Mouse (Mus musculus) lung, embryonic 16.5 days (tissue): ENCODE measurements at regions not wholly inside any gene's neighbourhood (a gene's known extent, or its start where the extent isn't known, plus 50 kb on each side); places are given as distances from the start of the nearest gene placed in this dataset.
"Not testable (repeated sequence)": the region's sequence is repeated elsewhere in the genome, so short reads cannot be mapped to it uniquely, and the experiment has no call there.

Experiments used
- ATAC-seq: fragments of 200-750 bp; cut with Nextera tagmentation; 2 replicates; pipeline ENCODE4 v1.8.0; 2017; ENCODE audit warnings: low read depth, mild to moderate bottlenecking, moderate library complexity
- H3K27ac ChIP-seq: fragments of 300-500 bp; sonication (generic); 2 replicates; pipeline ENCODE4 v1.5.1; 2014; ENCODE audit warnings: mild to moderate bottlenecking, control low read depth, low read length
- H3K27me3 ChIP-seq: fragments of 300-500 bp; sonication (generic); 2 replicates; pipeline ENCODE4 v1.6.1; 2014; ENCODE audit warnings: low read depth, low read length, mixed read lengths; ENCODE audit not compliant: control insufficient read depth, insufficient read depth
- H3K36me3 ChIP-seq: fragments of 300-500 bp; sonication (generic); 2 replicates; pipeline ENCODE4 v1.6.1; 2014; ENCODE audit warnings: low read length; ENCODE audit not compliant: control insufficient read depth, insufficient read depth
- H3K4me1 ChIP-seq: fragments of 300-500 bp; sonication (generic); replicated peaks from 2 replicates; pipeline ENCODE4 v1.6.1; 2014; ENCODE audit warnings: low read length, mixed read lengths; ENCODE audit not compliant: control insufficient read depth, insufficient read depth
- H3K4me2 ChIP-seq: fragments of 300-500 bp; sonication (generic); 2 replicates; pipeline ENCODE4 v1.6.1; 2014; ENCODE audit warnings: low read depth, low read length, control low read depth
- H3K4me3 ChIP-seq: fragments of 300-500 bp; sonication (generic); 2 replicates; pipeline ENCODE4 v1.5.1; 2014; ENCODE audit warnings: mild to moderate bottlenecking, low read length, control low read depth
- H3K9ac ChIP-seq: fragments of 300-500 bp; sonication (generic); 2 replicates; pipeline ENCODE4 v1.6.1; 2014; ENCODE audit warnings: low read length, control low read depth
- H3K9me3 ChIP-seq: fragments of 300-500 bp; sonication (generic); 2 replicates; pipeline ENCODE4 v1.6.1; 2016; ENCODE audit warnings: low read length; ENCODE audit not compliant: control insufficient read depth
- WGBS: fragments of 180-500 bp; shearing (Covaris S2); extraction: QIAGEN DNeasy Blood & Tissue Kit; methylation state at CpG from one replicate; pipeline ENCODE4 v1.1.7; 2014; 5-methylcytosine and 5-hydroxymethylcytosine counted together

- WGBS, result 94% methylated on average over 1 of the region's 1 CpGs
- H3K9ac ChIP-seq, result no peak overlapping the region
- no peak overlapping the region for H3K4me3 ChIP-seq
- ATAC-seq, result no peak
- no peak overlapping the region for H3K27ac ChIP-seq
- H3K4me2 ChIP-seq, result no peak overlapping the region
- no peaks in the 10 kb centered on the region for H3K36me3 ChIP-seq
- H3K4me1 ChIP-seq, result no peaks in the 10 kb centered on the region
- no peaks in the 10 kb centered on the region for H3K27me3 ChIP-seq
- H3K9me3 ChIP-seq, result no peaks in the 10 kb centered on the region
Measured at GRCm38 (mm10) chr1:12577978-12578377, 1164.1 kb downstream of the A830018L16Rik start.

- Histone ChIP-seq H3K27ac (no peak overlapping the region), H3K36me3 (no peaks in the 10 kb centered on the region), H3K9ac (no peak overlapping the region), H3K4me1 (no peaks in the 10 kb centered on the region), H3K4me2 (no peak overlapping the region), H3K9me3 (no peaks in the 10 kb centered on the region), H3K27me3 (no peaks in the 10 kb centered on the region), H3K4me3 (no peak overlapping the region)
- ATAC-seq, result no peak
- 63% methylated on average over 3 of the region's 3 CpGs for WGBS
Measured at GRCm38 (mm10) chr1:12583012-12583411, 1169.1 kb downstream of the A830018L16Rik start.

- H3K27ac ChIP-seq, H3K4me2 ChIP-seq, H3K4me3 ChIP-seq, H3K36me3 ChIP-seq, H3K9me3 ChIP-seq, H3K4me1 ChIP-seq, H3K9ac ChIP-seq, H3K27me3 ChIP-seq, ATAC-seq: not testable (repeated sequence)
- WGBS, result 92% methylated on average over 6 of the region's 6 CpGs
Measured at GRCm38 (mm10) chr1:12586981-12587380, 1173.1 kb downstream of the A830018L16Rik start.

GRCm38 (mm10) chr1:12612102-12612501 is 1198.2 kb downstream of the A830018L16Rik start:
- H3K9ac ChIP-seq, result no peak overlapping the region
- no peak overlapping the region for H3K4me3 ChIP-seq
- H3K9me3 ChIP-seq, result no peaks in the 10 kb centered on the region
- no peaks in the 10 kb centered on the region for H3K27me3 ChIP-seq
- 79% methylated on average over 4 of the region's 4 CpGs for WGBS
- no peak for ATAC-seq
- H3K27ac ChIP-seq, result no peak overlapping the region
- no peaks in the 10 kb centered on the region for H3K4me1 ChIP-seq
- H3K4me2 ChIP-seq, result no peak overlapping the region
- no peaks in the 10 kb centered on the region for H3K36me3 ChIP-seq

GRCm38 (mm10) chr1:12615303-12615702 is 1201.4 kb downstream of the A830018L16Rik start:
- Histone ChIP-seq H3K36me3 (no peaks in the 10 kb centered on the region), H3K4me2 (no peak overlapping the region), H3K27me3 (no peaks in the 10 kb centered on the region), H3K9ac (no peak overlapping the region), H3K9me3 (no peaks in the 10 kb centered on the region), H3K27ac (no peak overlapping the region), H3K4me3 (no peak overlapping the region), H3K4me1 (no peaks in the 10 kb centered on the region)
- WGBS, result 72% methylated on average over 3 of the region's 3 CpGs
- ATAC-seq, result no peak

- 67% methylated on average over 10 of the region's 10 CpGs for WGBS
Measured at GRCm38 (mm10) chr1:12615733-12616481, 1202.0 kb downstream of the A830018L16Rik start.

GRCm38 (mm10) chr1:12619981-12620380 is 1206.1 kb downstream of the A830018L16Rik start:
- Histone ChIP-seq H3K27ac (no peak overlapping the region), H3K4me3 (no peak overlapping the region), H3K9me3 (no peaks in the 10 kb centered on the region), H3K27me3 (no peaks in the 10 kb centered on the region), H3K36me3 (no peaks in the 10 kb centered on the region), H3K4me1 (no peaks in the 10 kb centered on the region), H3K4me2 (no peak overlapping the region), H3K9ac (no peak overlapping the region)
- no peak for ATAC-seq
- 67% methylated on average over 2 of the region's 2 CpGs for WGBS

More at GRCm38 (mm10) chr1:12615733-12616481, 1202.0 kb downstream of the A830018L16Rik start:
- Histone ChIP-seq H3K36me3 (no peaks in the 10 kb centered on the region), H3K4me2 (no peak overlapping the region), H3K27ac (no peak overlapping the region), H3K27me3 (no peaks in the 10 kb centered on the region), H3K4me3 (no peak overlapping the region), H3K9ac (no peak overlapping the region), H3K9me3 (no peaks in the 10 kb centered on the region), H3K4me1 (no peaks in the 10 kb centered on the region)
- no peak for ATAC-seq

- ATAC-seq, result no peak
- Histone ChIP-seq H3K9me3 (no peaks in the 10 kb centered on the region), H3K4me1 (no peaks in the 10 kb centered on the region), H3K36me3 (no peaks in the 10 kb centered on the region), H3K4me2 (no peak overlapping the region), H3K4me3 (no peak overlapping the region), H3K9ac (no peak overlapping the region), H3K27ac (no peak overlapping the region), H3K27me3 (no peaks in the 10 kb centered on the region)
- 70% methylated on average over 6 of the region's 6 CpGs for WGBS
Measured at GRCm38 (mm10) chr1:12620825-12621224, 1206.9 kb downstream of the A830018L16Rik start.

- no peaks in the 10 kb centered on the region for H3K9me3 ChIP-seq
- H3K4me1 ChIP-seq, result no peaks in the 10 kb centered on the region
- no peak overlapping the region for H3K4me2 ChIP-seq
- no peaks in the 10 kb centered on the region for H3K27me3 ChIP-seq
- H3K27ac ChIP-seq, result no peak overlapping the region
- no peak overlapping the region for H3K9ac ChIP-seq
- no peaks in the 10 kb centered on the region for H3K36me3 ChIP-seq
- WGBS, result 72% methylated on average over 4 of the region's 4 CpGs
- no peak overlapping the region for H3K4me3 ChIP-seq
- ATAC-seq, result no peak
Measured at GRCm38 (mm10) chr1:12623158-12623557, 1209.3 kb downstream of the A830018L16Rik start.
